Mouse (Mus musculus) liver, postnatal 0 days (tissue): ENCODE data around the gene Ankef1.

ENCODE experiments used
- CTCF ChIP-seq: sonication (generic); IDR thresholded peaks from 2 replicates; pipeline ENCODE4 v1.5.1; 2016; ENCODE audit warnings: antibody characterized with exemption, low read depth
- EP300 ChIP-seq: IDR thresholded peaks from 2 replicates; pipeline ENCODE4 v1.6.1; 2016; ENCODE audit warnings: antibody characterized with exemption, low read depth, mild to moderate bottlenecking

- TF ChIP-seq CTCF (no peak), EP300 (no peak)
Measured at GRCm38 (mm10) chr2:136532033-136532432, 30.3 kb downstream of the Ankef1 start.
